Mouse (Mus musculus) gonadal fat pad, adult 2 months (tissue): ENCODE measurements around the gene Aox4. TPM values are rescaled to one million over a fixed set of nuclear protein-coding genes. Genes with fewer than 3 reads are reported as not detected.

ENCODE experiments used
- DNase-seq: peaks from one replicate; pipeline ENCODE4 v3.0.0-alpha.2; 2012; ENCODE audit warnings: low read depth
- polyA plus RNA-seq: library from polyadenylated mRNA; depleted of rRNA; stranded (reverse); fragments of >200 nt; gene quantifications from 2 replicates; pipeline ENCODE4 v1.2.3, GENCODE M21; 2012

The Aox4 gene
- polyA plus RNA-seq, 1 experiment, result not detected

DNA sequence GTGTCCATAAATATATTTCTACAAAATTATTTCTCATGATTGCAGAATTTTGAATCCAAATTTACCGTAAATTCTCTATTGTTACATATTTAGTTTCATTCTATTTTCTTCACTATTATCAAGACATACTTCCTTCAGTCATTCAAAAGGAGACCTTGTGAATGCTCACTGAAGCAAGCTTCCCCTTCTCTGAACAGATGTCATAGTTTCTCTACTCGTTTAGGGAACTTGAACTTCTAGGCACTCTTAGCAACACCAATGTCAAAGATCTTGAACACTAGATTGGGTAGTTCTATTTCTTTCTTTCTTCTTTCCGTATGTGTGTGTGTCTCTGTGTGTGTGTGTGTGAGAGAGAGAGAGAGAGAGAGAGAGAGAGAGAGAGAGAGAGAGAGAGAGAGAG, 34.3 kb downstream of the Aox4 start:
- no peak for DNase-seq

DNA sequence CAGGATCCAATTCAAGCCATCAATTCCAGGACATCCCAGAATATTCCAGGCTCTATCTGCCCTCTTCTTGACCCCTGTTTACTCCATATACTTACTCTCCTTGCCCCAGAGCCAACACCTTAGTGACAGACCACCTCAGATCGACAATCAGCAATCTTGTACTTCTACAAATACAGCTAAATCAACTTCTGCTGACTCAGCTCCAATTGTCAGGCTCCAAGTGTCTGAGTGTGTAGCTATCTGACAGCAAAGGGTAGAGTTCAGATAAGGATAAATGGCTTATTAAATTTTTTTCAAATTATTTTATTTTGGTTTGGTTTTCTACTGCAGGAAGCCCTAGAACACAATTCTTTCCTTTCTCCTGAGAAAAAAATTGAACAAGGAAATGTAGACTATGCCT, 38.3 kb downstream of the Aox4 start:
- no peak for DNase-seq

- DNase-seq, result no peak
These were observed 43.3 kb downstream of the Aox4 start for GRCm38 (mm10) chr1:58253466-58253865.

DNA sequence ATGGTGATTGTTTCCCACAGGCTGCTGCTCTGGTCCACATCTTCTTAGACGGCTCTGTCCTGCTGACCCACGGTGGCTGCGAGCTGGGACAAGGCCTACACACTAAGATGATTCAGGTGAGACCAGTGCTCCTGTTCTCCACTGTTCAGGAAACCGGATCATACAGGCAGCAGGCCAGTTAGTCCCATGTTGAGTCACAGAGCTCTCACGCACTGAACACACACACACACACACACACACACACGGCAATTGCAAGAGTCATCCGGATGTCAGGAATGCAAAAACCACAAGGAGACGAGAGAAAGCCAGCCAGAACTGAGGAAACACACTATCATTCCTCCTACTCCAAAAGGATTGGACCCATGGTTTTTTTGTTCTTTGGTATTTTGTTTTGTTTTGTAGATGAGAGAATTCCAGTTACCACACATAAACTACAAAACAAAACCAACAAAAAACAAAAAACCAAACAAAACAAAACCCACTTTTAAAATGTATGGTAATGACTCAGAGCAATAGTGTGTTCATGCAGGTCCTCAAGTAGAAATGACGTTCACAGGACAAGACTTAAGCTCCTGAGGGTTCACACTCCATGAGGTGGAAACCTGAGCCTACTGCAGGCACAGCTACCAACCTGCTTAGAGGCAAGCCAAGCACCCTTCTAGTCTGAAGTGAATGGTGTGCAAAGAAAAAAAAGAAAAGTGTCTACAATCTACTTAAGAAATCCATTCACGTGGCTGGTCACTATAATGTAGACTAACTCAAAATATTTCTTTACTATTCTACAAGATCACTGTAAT, 47.2 kb downstream of the Aox4 start:
- no peak for DNase-seq

DNA sequence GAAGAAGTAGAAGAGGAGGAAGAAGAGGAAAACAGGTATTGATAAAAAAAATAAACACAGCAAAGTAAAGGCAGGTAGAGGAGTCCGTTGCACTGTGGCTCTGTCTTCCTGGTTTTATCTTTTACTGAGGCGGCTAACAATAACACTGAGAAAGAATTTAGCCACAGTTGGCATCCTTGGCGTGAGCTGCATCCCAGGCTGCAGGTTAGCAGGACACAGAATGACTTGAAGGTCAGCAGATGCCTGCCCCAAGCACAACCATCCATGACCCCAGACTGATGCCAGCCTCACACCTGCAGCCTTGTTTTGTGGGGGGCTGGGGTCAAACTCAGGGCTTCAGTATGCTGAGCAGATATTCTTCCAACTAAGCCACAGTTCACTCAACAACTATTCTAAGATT, 50.1 kb downstream of the Aox4 start:
- DNase-seq, result no peak

GRCm38 (mm10) chr1:58268231-58268630, 58.0 kb downstream of the Aox4 start:
- DNase-seq, result no peak

DNA sequence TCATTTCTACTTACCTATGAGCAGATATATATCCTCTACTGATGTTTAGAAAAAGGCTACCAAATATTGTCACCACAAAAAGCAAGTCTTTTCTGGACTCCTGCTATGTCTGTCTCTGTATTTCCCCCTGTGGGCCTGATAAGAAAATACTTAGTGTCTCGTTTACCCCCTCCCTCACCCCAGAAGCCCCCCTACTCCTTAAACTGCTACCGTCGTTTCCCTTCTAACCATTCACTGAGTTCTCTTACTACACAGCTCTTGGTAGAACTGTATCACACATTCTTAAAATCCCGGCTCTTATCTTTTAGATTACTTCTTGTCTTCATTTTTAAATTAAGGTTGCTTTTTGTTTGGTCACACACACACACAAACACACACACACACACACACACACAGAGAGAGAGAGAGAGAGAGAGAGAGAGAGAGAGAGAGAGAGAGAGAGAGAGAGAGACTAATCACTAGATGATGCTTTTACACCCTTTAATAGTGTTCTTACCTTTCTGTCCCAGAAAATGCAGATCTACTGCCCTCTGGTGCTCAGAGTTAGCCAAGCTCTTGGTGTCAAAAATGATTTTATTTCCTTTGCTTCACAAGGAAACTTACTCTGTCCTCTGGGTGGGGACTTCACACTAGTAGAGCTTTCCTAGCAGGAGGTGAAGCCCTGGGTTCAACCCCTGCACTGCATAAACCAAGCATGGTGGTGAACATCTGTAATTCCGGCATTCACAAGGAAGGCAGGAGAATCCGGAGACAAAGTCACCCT, 60.8 kb downstream of the Aox4 start:
- DNase-seq, result no peak

- no peak for DNase-seq
These were observed 65.7 kb downstream of the Aox4 start for GRCm38 (mm10) chr1:58275879-58276278.

DNA sequence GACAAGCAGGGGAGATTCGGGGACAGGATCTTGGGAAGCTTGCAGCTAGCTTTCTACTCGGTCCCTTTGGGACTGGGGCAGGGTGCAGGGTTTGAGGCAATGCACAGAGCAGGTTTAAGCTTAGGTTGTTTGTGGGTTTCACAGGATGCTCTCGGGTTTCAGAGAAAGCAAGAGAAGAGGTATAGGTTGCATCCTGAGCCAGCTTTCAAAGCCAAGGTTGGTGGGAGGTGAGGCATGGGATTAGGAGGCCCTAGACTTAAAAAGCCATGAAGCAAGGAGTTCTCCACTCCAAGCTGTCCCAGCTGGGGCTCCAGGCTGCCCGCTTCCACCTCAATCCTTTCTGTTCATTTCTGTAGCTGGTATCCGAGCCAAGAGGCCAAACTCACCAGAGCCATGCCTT, 67.8 kb downstream of the Aox4 start, which contains the start of gene Aox2:
TSS of gene Aox2 (plus strand) at position 301 of the 400 bp plus-strand sequence.
- no peak for DNase-seq

GRCm38 (mm10) chr1:58278513-58278912, 68.3 kb downstream of the Aox4 start:
- DNase-seq, result no peak

GRCm38 (mm10) chr1:58280381-58280780, 70.2 kb downstream of the Aox4 start:
- no peak for DNase-seq

- no peak for DNase-seq
These were observed 70.9 kb downstream of the Aox4 start for GRCm38 (mm10) chr1:58280939-58281624.

- DNase-seq, result no peak
These were observed 71.4 kb downstream of the Aox4 start for GRCm38 (mm10) chr1:58281625-58281988.

DNA sequence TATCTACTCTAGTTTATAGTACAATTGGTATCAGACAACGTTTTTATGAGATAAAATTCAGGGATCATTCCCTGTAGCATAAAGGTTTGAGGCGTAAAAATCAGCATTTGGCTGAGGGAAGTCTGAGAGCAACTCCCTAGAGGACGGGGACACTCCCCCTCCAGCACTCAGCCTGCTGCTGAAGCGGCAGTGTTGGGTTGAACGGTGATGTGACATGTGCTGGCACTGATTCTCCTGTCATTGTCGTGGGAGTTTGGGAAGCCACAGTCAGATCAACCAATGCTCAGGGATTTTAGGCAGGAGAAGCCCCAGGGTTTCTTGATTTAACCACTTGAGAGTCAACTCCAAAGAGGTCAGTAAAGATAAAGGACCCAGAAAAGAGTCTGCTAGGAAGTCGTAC, 74.3 kb downstream of the Aox4 start:
- no peak for DNase-seq

GRCm38 (mm10) chr1:58288091-58288490, 77.9 kb downstream of the Aox4 start:
- no peak for DNase-seq

GRCm38 (mm10) chr1:58289863-58290469, 79.8 kb downstream of the Aox4 start:
- DNase-seq, result no peak

- DNase-seq, result no peak
These were observed 81.5 kb downstream of the Aox4 start for GRCm38 (mm10) chr1:58291394-58292300.

DNA sequence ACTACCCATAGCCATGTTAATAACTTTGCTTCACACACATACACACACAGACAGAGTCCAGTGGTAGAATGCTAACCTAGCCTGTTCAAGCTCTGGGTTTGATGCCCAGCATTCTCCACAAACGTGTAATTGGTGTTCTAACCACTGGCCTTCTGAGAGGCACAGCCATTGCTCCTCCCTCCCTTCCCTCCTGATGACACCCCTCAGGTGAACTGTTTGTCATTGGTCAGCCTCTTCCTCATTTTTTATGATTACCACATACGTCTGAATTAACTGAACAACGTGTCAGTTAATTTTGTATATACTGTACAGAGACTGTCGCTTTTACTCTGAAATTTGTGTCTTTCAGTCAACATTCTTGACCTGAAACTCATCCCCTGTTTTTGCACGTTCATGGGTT, 84.5 kb downstream of the Aox4 start:
- DNase-seq, result no peak

DNA sequence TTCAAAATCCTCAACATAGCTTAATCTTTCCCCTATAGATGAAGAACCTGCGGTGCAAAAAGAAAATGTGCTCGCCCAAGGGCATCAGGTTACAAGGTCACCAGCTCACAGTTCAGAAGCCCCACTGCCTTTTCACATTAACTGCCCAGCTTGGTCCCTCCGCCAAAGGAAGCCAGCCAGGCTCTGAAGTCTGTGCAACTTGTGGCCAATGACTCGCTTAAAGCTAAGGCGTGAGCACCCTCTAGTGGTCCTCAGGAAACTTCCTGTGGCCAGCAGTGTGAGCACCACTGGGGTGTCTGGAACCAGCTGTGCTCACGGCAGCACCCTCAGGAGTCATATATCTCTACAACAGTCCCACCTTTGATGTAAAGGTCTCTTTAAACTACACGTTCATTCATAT, 86.1 kb downstream of the Aox4 start:
- no peak for DNase-seq

DNA sequence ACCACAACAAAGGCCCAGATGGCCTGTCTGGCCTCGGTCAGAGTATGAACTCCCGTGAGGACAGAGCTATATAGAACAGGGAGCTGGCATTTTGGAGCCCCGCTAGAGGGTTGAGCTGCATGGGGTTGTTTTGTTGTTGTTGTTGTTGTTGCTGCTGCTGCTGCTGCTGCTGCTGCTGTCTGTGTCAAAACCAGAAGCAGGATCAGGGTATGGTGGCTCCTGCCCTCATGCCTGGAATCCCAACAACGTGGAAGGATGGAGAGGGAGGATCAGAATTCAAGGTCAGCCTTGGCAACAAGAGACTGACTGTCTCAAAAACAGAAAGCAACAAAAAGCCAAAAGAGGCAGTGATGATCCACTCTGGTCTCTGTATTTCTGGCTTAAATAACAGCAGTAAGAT, 86.6 kb downstream of the Aox4 start:
- no peak for DNase-seq

DNA sequence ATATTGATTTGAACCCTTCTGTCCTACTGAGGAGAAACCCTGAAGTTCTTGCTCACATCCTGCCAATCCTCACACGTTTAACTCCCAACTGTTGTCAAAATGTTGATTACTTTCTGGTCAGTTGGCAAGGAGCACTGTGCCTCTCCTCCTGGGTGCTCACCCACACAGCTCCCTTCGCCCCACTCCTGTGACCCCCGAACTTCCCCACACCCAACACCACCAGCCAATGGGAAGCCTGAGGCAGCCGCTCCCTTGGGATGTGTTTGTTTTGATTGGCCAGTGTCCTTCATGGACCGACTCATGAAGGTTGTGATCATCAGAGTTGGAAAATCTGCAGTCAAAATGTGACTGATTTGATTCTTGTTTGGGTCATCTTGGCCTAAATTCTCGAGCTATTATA, 88.2 kb downstream of the Aox4 start:
- DNase-seq, result no peak
